Mouse (Mus musculus): ENCODE results near the gene Gm5938. TPM values are rescaled to one million over a fixed set of nuclear protein-coding genes. Genes with fewer than 3 reads are reported as not detected.

The Gm5938 gene
- polyA plus RNA-seq (2014; fragmentation: Nextera tagmentation; extraction: Ambion mirVana), result not detected in 2 replicates

GRCm38 (mm10) chrX:78125167-78125566, at the start of gene Gm5938:
Gm5938 (plus strand) TSS chrX:78125467.
- Histone ChIP-seq H3K27ac (ENCODE audit: low read depth, low read length) (no peak within 1 kb of the TSS), H3K4me1 (replicated peaks; ENCODE audit: control insufficient read depth, insufficient read depth, low read length) (no peaks in the 10 kb centered on the region), H3K36me3 (ENCODE audit: control insufficient read depth, insufficient read depth, low read length) (no peaks in the 10 kb centered on the region), H3K4me2 (replicated peaks; ENCODE audit: low read depth, low read length) (no peak within 1 kb of the TSS), H3K4me3 (ENCODE audit: low read depth, low read length) (no peak within 1 kb of the TSS), H3K9me3 (ENCODE audit: control insufficient read depth, low read length) (no peaks in the 10 kb centered on the region), H3K9ac (ENCODE audit: low read depth, low read length) (no peak within 1 kb of the TSS), H3K27me3 (ENCODE audit: control insufficient read depth, insufficient read depth, low read length) (no peaks in the 10 kb centered on the region)
- DNase-seq (ENCODE audit: low spot score), result no peak
- WGBS, result 82% methylated on average over 1 of the region's 1 CpGs
- no peak for ATAC-seq (ENCODE audit: low FRiP score)

GRCm38 (mm10) chrX:78091274-78091673, 34.0 kb upstream of the Gm5938 start, which contains the start of gene Obp1a:
Obp1a (minus strand) TSS chrX:78091374.
- H3K27me3 ChIP-seq (ENCODE audit: control insufficient read depth, insufficient read depth, low read length), result no peaks in the 10 kb centered on the region
- ATAC-seq (ENCODE audit: low FRiP score) (no peak), DNase-seq (ENCODE audit: low spot score) (no peak)
- H3K27ac ChIP-seq (ENCODE audit: low read depth, low read length), result no peak within 1 kb of the TSS
- no peaks in the 10 kb centered on the region for H3K4me1 ChIP-seq (replicated peaks; ENCODE audit: control insufficient read depth, insufficient read depth, low read length)
- H3K4me2 ChIP-seq (replicated peaks; ENCODE audit: low read depth, low read length), result no peak within 1 kb of the TSS
- no peak within 1 kb of the TSS for H3K9ac ChIP-seq (ENCODE audit: low read depth, low read length)
- H3K4me3 ChIP-seq (ENCODE audit: low read depth, low read length), result no peak within 1 kb of the TSS
- no peaks in the 10 kb centered on the region for H3K9me3 ChIP-seq (ENCODE audit: control insufficient read depth, low read length)
- H3K36me3 ChIP-seq (ENCODE audit: control insufficient read depth, insufficient read depth, low read length), result no peaks in the 10 kb centered on the region

Other genes starting within 250 kb of the Gm5938 start
- gene 5430402E10Rik, start 200.4 kb upstream of the Gm5938 start, polyA plus RNA-seq (2014; fragmentation: Nextera tagmentation; extraction: Ambion mirVana), result not detected in 2 replicates
- not detected in 2 replicates for gene Obp1a, start 34.1 kb upstream of the Gm5938 start, polyA plus RNA-seq (2014; fragmentation: Nextera tagmentation; extraction: Ambion mirVana)
- gene Obp1b, start 61.3 kb downstream of the Gm5938 start, polyA plus RNA-seq (2014; fragmentation: Nextera tagmentation; extraction: Ambion mirVana), result not detected in 2 replicates
- not detected in 2 replicates for gene Gm14743, start 120.5 kb downstream of the Gm5938 start, polyA plus RNA-seq (2014; fragmentation: Nextera tagmentation; extraction: Ambion mirVana)
- not detected in 2 replicates for gene 4930480E11Rik, start 244.2 kb downstream of the Gm5938 start, polyA plus RNA-seq (2014; fragmentation: Nextera tagmentation; extraction: Ambion mirVana)